Mouse (Mus musculus) embryonic facial prominence, embryonic 11.5 days (tissue): ENCODE data around the gene Olfr463. TPM values are rescaled to one million over a fixed set of nuclear protein-coding genes. Genes with fewer than 3 reads are reported as not detected.

ENCODE experiments used
- ATAC-seq: fragments of 200-750 bp; cut with Nextera tagmentation; replicated peaks from 2 replicates; pipeline ENCODE4 v1.8.0; 2017; ENCODE audit warnings: low read depth; ENCODE audit not compliant: insufficient number of reproducible peaks, low FRiP score, low TSS enrichment
- DNase-seq: peaks from one replicate; pipeline ENCODE4 v3.0.0-alpha.2; 2015; ENCODE audit warnings: low spot score
- H3K27ac ChIP-seq: fragments of 300-500 bp; sonication (generic); replicated peaks from 2 replicates; pipeline ENCODE4 v1.5.1; 2014; ENCODE audit warnings: mild to moderate bottlenecking, low read depth, low read length, control low read depth
- H3K27me3 ChIP-seq: fragments of 300-500 bp; sonication (generic); 2 replicates; pipeline ENCODE4 v1.6.1; 2014; ENCODE audit warnings: mild to moderate bottlenecking, low read length, moderate library complexity, mixed read lengths; ENCODE audit not compliant: control insufficient read depth, insufficient read depth
- H3K36me3 ChIP-seq: fragments of 300-500 bp; sonication (generic); replicated peaks from 2 replicates; pipeline ENCODE4 v1.6.1; 2014; ENCODE audit warnings: low read depth, mild to moderate bottlenecking, low read length, moderate library complexity, mixed read lengths; ENCODE audit not compliant: control insufficient read depth, insufficient read depth
- H3K4me1 ChIP-seq: fragments of 300-500 bp; sonication (generic); 2 replicates; pipeline ENCODE4 v1.6.1; 2014; ENCODE audit warnings: low read length, mixed read lengths; ENCODE audit not compliant: control insufficient read depth, insufficient read depth
- H3K4me2 ChIP-seq: fragments of 300-500 bp; sonication (generic); 2 replicates; pipeline ENCODE4 v1.6.1; 2014; ENCODE audit warnings: low read depth, mild to moderate bottlenecking, control low read depth, low read length, moderate library complexity
- H3K4me3 ChIP-seq: fragments of 300-500 bp; sonication (generic); 2 replicates; pipeline ENCODE4 v1.5.1; 2014; ENCODE audit warnings: low read depth, low read length, control low read depth
- H3K9ac ChIP-seq: fragments of 300-500 bp; sonication (generic); replicated peaks from 2 replicates; pipeline ENCODE4 v1.6.1; 2014; ENCODE audit warnings: mild to moderate bottlenecking, control low read depth, low read length
- H3K9me3 ChIP-seq: fragments of 300-500 bp; sonication (generic); replicated peaks from 2 replicates; pipeline ENCODE4 v1.6.1; 2016; ENCODE audit warnings: mild to moderate bottlenecking, low read length, inconsistent platforms, mixed read lengths; ENCODE audit not compliant: control insufficient read depth
- WGBS: fragments of 180-500 bp; shearing (Covaris S2); extraction: QIAGEN DNeasy Blood & Tissue Kit; methylation state at CpG from one replicate; pipeline ENCODE4 v1.1.7; 2014; 5-methylcytosine and 5-hydroxymethylcytosine counted together
- polyA plus RNA-seq: library from polyadenylated mRNA; unstranded; fragments of >200 nt; fragmentation: Nextera tagmentation; extraction: Ambion mirVana; gene quantifications from 2 replicates; pipeline ENCODE4 v1.2.1, GENCODE M21; 2014

Olfr463 gene
- polyA plus RNA-seq, 1 experiment from 2014 or later, result not detected

DNA sequence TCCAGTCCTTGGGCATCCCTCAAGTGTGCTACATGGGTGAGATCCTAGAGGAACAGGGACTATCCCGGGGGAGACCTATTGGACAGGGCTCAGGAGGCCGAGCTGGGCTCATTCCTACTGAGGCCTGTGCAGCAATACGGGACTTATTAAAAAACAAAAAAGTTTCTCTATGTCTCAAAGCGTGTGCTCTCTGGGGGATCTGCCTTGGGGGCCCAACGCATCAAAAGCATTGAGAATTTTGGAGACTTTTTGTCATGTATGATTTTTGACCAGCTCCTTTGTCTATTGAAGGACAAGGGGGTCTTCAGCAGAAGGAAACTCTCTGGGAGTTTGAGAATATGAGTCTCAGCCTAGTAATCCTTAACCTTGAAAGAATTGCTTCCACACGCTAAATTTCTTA is 5.0 kb downstream of the Olfr463 start, which contains the start of gene Olfr462:
Olfr462 (minus strand) TSS at position 101 of the 400 bp plus-strand sequence.
- WGBS, result 87% methylated on average over 6 of the region's 6 CpGs
- Histone ChIP-seq H3K36me3 (no peaks in the 10 kb centered on the region), H3K4me3 (no peak within 1 kb of the TSS), H3K4me2 (no peak within 1 kb of the TSS), H3K9me3 (no peaks in the 10 kb centered on the region), H3K27ac (no peak within 1 kb of the TSS), H3K4me1 (no peaks in the 10 kb centered on the region), H3K9ac (no peak within 1 kb of the TSS), H3K27me3 (no peaks in the 10 kb centered on the region)
- no peak for ATAC-seq
- DNase-seq, result no peak

DNA sequence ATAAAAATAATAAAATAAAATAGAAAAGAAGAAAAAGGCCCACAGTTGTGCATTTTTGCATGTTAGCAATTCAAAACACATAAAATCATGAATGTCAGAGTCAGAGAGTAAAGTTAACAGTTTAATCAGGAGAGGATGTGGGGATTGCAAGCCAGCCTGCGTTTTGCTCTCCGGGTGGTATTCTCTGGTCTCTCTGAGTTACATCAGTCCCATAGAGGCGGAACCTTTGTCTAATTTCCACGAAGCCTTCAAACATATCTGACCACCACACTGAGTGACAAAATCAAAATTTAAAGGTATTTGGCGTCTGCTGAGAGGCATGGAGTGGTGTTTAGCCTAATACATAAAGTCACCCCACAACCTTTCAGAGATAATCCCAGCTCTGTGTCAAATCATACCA is 12.3 kb downstream of the Olfr463 start:
- Histone ChIP-seq H3K9me3 (no peaks in the 10 kb centered on the region), H3K36me3 (no peaks in the 10 kb centered on the region), H3K27me3 (no peaks in the 10 kb centered on the region), H3K4me1 (no peaks in the 10 kb centered on the region), H3K27ac (no peak overlapping the region), H3K9ac (no peak overlapping the region), H3K4me3 (no peak overlapping the region), H3K4me2 (no peak overlapping the region)
- no peak for DNase-seq
- 78% methylated on average over 5 of the region's 5 CpGs for WGBS
- ATAC-seq, result no peak

DNA sequence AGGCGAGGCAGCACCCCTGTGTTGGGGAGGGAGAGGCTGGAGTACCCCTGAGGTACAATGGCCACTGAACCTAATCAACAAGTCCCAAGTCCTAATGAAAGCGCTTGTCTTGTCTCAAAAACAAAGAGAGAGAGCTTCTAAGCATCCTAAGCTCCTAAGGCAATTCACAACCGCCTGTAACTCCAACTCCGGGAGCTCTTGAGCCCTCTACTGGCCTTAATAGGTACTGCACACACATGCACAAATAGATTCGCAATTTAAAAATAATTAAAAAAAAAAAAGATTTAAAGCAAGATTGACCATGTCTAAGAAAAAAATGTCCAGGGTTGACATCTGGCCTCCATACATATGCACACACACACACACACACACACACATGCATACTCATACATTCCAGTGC is 13.7 kb downstream of the Olfr463 start:
- DNase-seq (peak; percentile 58), ATAC-seq (no peak)
- WGBS, result 44% methylated on average over 5 of the region's 5 CpGs

DNA sequence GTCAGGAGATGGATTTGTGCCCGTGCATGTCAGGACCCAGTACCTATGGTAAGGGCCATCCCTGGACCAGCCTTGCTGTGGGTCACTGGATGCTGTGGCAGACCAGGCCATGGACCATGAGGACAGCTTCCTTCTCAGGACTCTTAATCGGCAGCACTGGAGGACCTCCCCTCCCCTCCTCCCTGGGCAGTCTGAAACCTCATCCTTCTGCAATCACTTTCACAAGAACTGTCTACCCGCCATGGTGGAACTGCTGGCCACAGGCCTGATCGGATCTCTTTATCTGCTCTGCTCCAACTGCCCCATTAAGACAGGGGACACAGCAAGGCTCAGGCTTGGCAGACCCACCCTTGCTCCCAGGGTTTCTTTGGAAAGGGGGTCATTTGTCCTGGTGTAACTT is 15.5 kb downstream of the Olfr463 start:
- WGBS, result 65% methylated on average over 4 of the region's 4 CpGs
- H3K4me3 ChIP-seq, result no peak overlapping the region
- no peaks in the 10 kb centered on the region; the same call in 1 of the 2 replicates for H3K27me3 ChIP-seq
- no peak for DNase-seq
- H3K4me1 ChIP-seq, result no peaks in the 10 kb centered on the region
- no peaks in the 10 kb centered on the region for H3K9me3 ChIP-seq
- H3K36me3 ChIP-seq, result no peaks in the 10 kb centered on the region
- no peak overlapping the region for H3K4me2 ChIP-seq
- ATAC-seq, result no peak
- H3K9ac ChIP-seq, result no peak overlapping the region
- no peak overlapping the region for H3K27ac ChIP-seq

More for the DNA sequence above, 13.7 kb downstream of the Olfr463 start:
- Histone ChIP-seq H3K27ac (no peak overlapping the region), H3K27me3 (no peaks in the 10 kb centered on the region), H3K4me1 (no peaks in the 10 kb centered on the region), H3K9ac (no peak overlapping the region), H3K4me2 (no peak overlapping the region), H3K9me3 (no peaks in the 10 kb centered on the region), H3K36me3 (no peaks in the 10 kb centered on the region), H3K4me3 (no peak overlapping the region)

DNA sequence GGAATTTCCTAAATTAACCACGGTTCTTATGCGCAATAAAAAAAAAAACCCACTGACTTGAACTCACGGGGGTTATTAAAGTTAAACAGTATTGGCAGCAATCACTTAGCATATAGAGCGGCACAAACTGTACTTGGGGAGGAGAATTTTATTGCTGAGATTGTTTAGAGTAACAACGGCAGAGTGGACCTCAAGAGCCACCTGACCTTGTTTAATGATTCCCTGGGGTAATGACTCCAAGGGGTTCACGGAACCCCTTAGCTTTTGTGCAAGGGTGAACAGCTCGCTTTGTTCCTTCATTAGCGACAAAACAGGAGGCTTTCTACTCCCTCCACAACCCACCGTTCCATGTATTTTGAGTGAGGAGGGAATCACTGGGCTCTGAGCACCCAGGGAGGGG is 17.4 kb downstream of the Olfr463 start:
- DNase-seq, result no peak
- 79% methylated on average over 9 of the region's 9 CpGs for WGBS

DNA sequence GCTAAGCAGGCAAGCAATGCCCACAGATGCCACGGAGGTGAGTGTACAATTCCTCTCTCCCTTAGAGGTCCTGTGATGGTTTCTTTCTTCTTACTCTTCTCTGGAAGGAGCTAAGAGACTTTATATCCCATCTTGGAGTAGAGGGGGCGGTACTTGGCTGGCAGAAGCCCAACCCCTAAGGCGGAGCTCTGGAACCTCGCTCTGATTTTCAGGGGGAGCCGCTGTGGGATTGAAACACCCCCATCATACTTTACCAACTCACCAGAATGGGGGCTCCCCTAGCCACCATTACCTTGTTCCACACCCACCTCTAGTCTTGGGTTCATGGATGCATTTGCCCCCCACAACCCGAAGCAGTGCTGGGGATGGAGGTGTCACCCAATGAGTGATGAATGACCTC is 21.8 kb downstream of the Olfr463 start, which contains the start of gene Epx:
Epx (minus strand) TSS at position 101 of the 400 bp plus-strand sequence.
- Histone ChIP-seq H3K4me2 (no peak within 1 kb of the TSS), H3K9me3 (no peaks in the 10 kb centered on the region), H3K4me1 (no peaks in the 10 kb centered on the region), H3K27ac (no peak within 1 kb of the TSS), H3K36me3 (no peaks in the 10 kb centered on the region), H3K9ac (no peak within 1 kb of the TSS), H3K4me3 (no peak within 1 kb of the TSS), H3K27me3 (no peaks in the 10 kb centered on the region; the same call in 1 of the 2 replicates)
- ATAC-seq (no peak), DNase-seq (no peak)
- 75% methylated on average over 6 of the region's 6 CpGs for WGBS

More for the DNA sequence above, 17.4 kb downstream of the Olfr463 start:
- H3K9ac ChIP-seq, result no peak overlapping the region
- H3K4me3 ChIP-seq, result no peak overlapping the region
- no peaks in the 10 kb centered on the region for H3K4me1 ChIP-seq
- no peak for ATAC-seq
- no peak overlapping the region for H3K4me2 ChIP-seq
- H3K9me3 ChIP-seq, result no peaks in the 10 kb centered on the region
- H3K27ac ChIP-seq, result no peak overlapping the region
- no peaks in the 10 kb centered on the region for H3K36me3 ChIP-seq
- H3K27me3 ChIP-seq, result no peaks in the 10 kb centered on the region; the same call in 1 of the 2 replicates

DNA sequence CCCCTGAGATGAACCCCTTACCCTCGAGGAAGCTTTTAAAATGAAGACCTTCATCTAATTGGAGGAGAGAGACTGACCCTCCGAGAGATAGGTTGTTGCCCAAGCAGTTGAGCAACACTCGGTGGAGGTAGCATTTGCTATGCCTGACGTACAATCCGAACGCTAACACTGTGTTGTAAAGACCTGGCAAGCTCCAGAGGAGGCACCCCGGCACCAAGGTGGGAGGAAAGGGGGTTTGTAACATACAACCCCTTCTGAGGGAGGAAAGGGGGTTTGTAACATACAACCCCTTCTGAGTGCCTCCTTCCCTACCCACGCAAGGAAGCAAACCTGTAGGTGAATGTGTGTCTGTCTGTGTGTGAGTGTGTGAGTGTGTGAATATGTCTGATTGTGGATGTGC is 25.4 kb downstream of the Olfr463 start:
- no peak for DNase-seq
- Histone ChIP-seq H3K27me3 (no peaks in the 10 kb centered on the region), H3K4me1 (no peaks in the 10 kb centered on the region), H3K36me3 (no peaks in the 10 kb centered on the region), H3K4me2 (no peak overlapping the region), H3K9me3 (no peaks in the 10 kb centered on the region), H3K27ac (no peak overlapping the region), H3K4me3 (no peak overlapping the region), H3K9ac (no peak overlapping the region)
- WGBS, result 53% methylated on average over 8 of the region's 8 CpGs
- no peak for ATAC-seq

DNA sequence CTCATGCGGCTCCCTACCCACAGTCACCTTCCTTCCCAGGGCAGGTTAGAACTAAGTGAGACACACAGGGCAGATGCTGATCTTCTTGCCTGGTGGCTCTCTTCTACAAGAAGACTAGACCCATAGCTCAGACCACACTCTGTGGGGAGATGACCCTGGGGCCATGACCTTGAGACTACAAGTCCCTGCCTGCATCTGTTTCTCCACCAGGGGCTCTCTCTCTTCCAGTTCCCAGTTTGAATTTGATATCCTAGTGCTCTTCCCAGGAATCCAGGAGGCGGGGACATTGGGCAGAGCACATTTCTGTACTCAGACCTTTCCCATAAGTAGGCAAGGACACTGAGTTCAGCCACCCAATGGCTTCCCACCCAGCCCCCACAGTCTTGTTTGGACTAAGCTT is 27.1 kb downstream of the Olfr463 start:
- Histone ChIP-seq H3K27me3 (no peaks in the 10 kb centered on the region), H3K9me3 (no peaks in the 10 kb centered on the region), H3K4me3 (no peak overlapping the region), H3K27ac (no peak overlapping the region), H3K9ac (no peak overlapping the region), H3K4me2 (no peak overlapping the region), H3K4me1 (no peaks in the 10 kb centered on the region), H3K36me3 (no peaks in the 10 kb centered on the region)
- DNase-seq (peak; percentile 2), ATAC-seq (no peak)
- whole genome bisulfite sequencing, result 70% methylated on average over 2 of the region's 2 CpGs
